ENCODE assay signal across 14 mouse cellular contexts in genomic region chr2:26580751-26581150, GRCm38 (mm10). TPM values are rescaled to one million over a fixed set of nuclear protein-coding genes. Genes with fewer than 3 reads are reported as not detected.
A peak's percentile ranks its signal among the peaks of the same experiment; 100 is the strongest.
DNase-seq lines count a peak whose midpoint lies in the region; ATAC-seq lines count a peak whose summit lies in the region.
"Had no signal": no experiment of that assay in that cellular context is flagged by ENCODE, and none has a peak within 500 bp of the region (broad histone marks: within the 10 kb centered on the region; RNA-seq: fewer than 3 reads in every experiment).

No protein-coding gene starts in this region.

- no peak for ATAC-seq in liver, embryonic 12.5 days
- ATAC-seq in liver, embryonic 11.5 days (replicated peaks; ENCODE audit: low FRiP score) = no peak
- ATAC-seq in heart, embryonic 15.5 days (replicated peaks; ENCODE audit: insufficient number of reproducible peaks, insufficient read depth, low FRiP score, low read depth) = no peak
- no peak for ATAC-seq in liver, embryonic 13.5 days (ENCODE audit: low read depth)
- ATAC-seq in hindbrain, embryonic 14.5 days (ENCODE audit: low FRiP score) = no peak
- ATAC-seq: intestine, postnatal 0 days had no signal

- 0 out of 2 replicates have a peak overlapping the region, but pooled peaks have one; percentile 37 for H3K27ac ChIP-seq in liver, embryonic 12.5 days
- no peak overlapping the region for H3K27ac ChIP-seq in liver, embryonic 11.5 days (ENCODE audit: low read depth, low read length)
- peak overlapping the region; percentile 54 for H3K27ac ChIP-seq in heart, embryonic 15.5 days
- H3K27ac ChIP-seq in liver, embryonic 13.5 days = no peak overlapping the region
- no peak overlapping the region for H3K27ac ChIP-seq in hindbrain, embryonic 14.5 days

- H3K4me3 ChIP-seq in liver, embryonic 12.5 days = no peak overlapping the region
- no peak overlapping the region for H3K4me3 ChIP-seq in liver, embryonic 11.5 days (ENCODE audit: low read depth, low read length)
- H3K4me3 ChIP-seq in heart, embryonic 15.5 days = no peak overlapping the region
- no peak overlapping the region for H3K4me3 ChIP-seq in liver, embryonic 13.5 days (replicated peaks)
- H3K4me3 ChIP-seq in hindbrain, embryonic 14.5 days (replicated peaks; ENCODE audit: low read length) = no peak overlapping the region

- no peaks in the 10 kb centered on the region for H3K9me3 ChIP-seq in liver, embryonic 12.5 days (replicated peaks)
- H3K9me3 ChIP-seq in liver, embryonic 11.5 days (ENCODE audit: control insufficient read depth, low read length) = no peaks in the 10 kb centered on the region
- H3K9me3 ChIP-seq in heart, embryonic 15.5 days (replicated peaks) = no peaks in the 10 kb centered on the region
- H3K9me3 ChIP-seq in liver, embryonic 13.5 days (replicated peaks) = no peaks in the 10 kb centered on the region
- H3K9me3 ChIP-seq in hindbrain, embryonic 14.5 days (ENCODE audit: control insufficient read depth, low read length) = no peaks in the 10 kb centered on the region

- no peak overlapping the region for H3K4me2 ChIP-seq in liver, embryonic 12.5 days
- H3K4me2 ChIP-seq in liver, embryonic 11.5 days = no peak overlapping the region
- no peak overlapping the region for H3K4me2 ChIP-seq in heart, embryonic 15.5 days
- H3K4me2 ChIP-seq in liver, embryonic 13.5 days = 0 out of 2 replicates have a peak overlapping the region, but pooled peaks have one; percentile 18
- H3K4me2 ChIP-seq in hindbrain, embryonic 14.5 days (replicated peaks) = no peak overlapping the region

- no peak overlapping the region for H3K9ac ChIP-seq in liver, embryonic 12.5 days
- no peak overlapping the region for H3K9ac ChIP-seq in liver, embryonic 11.5 days (ENCODE audit: low read depth, low read length)
- no peak overlapping the region for H3K9ac ChIP-seq in heart, embryonic 15.5 days
- no peak overlapping the region for H3K9ac ChIP-seq in liver, embryonic 13.5 days
- H3K9ac ChIP-seq in hindbrain, embryonic 14.5 days = no peak overlapping the region

- WGBS in liver, embryonic 12.5 days (ENCODE audit: insufficient replicate concordance) = 54% methylated on average over 5 of the region's 5 CpGs
- WGBS in liver, embryonic 11.5 days = 63% methylated on average over 5 of the region's 5 CpGs
- WGBS in heart, embryonic 15.5 days = 74% methylated on average over 5 of the region's 5 CpGs
- 78% methylated on average over 5 of the region's 5 CpGs for WGBS in liver, embryonic 13.5 days (ENCODE audit: insufficient replicate concordance)
- WGBS in hindbrain, embryonic 14.5 days = 93% methylated on average over 5 of the region's 5 CpGs

- H3K36me3 ChIP-seq in liver, embryonic 12.5 days = no peaks in the 10 kb centered on the region
- H3K36me3 ChIP-seq in liver, embryonic 11.5 days (ENCODE audit: control insufficient read depth, insufficient read depth, low read length) = no peaks in the 10 kb centered on the region
- H3K36me3 ChIP-seq in heart, embryonic 15.5 days = no peaks in the 10 kb centered on the region
- no peaks in the 10 kb centered on the region for H3K36me3 ChIP-seq in liver, embryonic 13.5 days
- H3K36me3 ChIP-seq in hindbrain, embryonic 14.5 days (replicated peaks; ENCODE audit: control insufficient read depth, insufficient read depth) = no peaks in the 10 kb centered on the region

- DNase-seq in adrenal gland, adult 2 months = peak; percentile 50
- no peak for DNase-seq in adrenal gland, postnatal 14 days
- no peak for DNase-seq in liver, embryonic 11.5 days (ENCODE audit: low spot score)
- no peak for DNase-seq in liver, embryonic 13.5 days
- no peak for DNase-seq in hindbrain, embryonic 14.5 days (ENCODE audit: low spot score)
- DNase-seq in layer of hippocampus, adult 9-10 months (ENCODE audit: low spot score) = no peak
- DNase-seq: cerebellum, postnatal 25 days; thymus, postnatal 4 days had no signal

- H3K4me1 ChIP-seq in liver, embryonic 12.5 days = peaks cover 73% of the 10 kb centered on the region
- H3K4me1 ChIP-seq in liver, embryonic 11.5 days (replicated peaks; ENCODE audit: control insufficient read depth, insufficient read depth, low read length) = peaks cover 47% of the 10 kb centered on the region
- peaks cover 27% of the 10 kb centered on the region for H3K4me1 ChIP-seq in heart, embryonic 15.5 days (replicated peaks)
- peaks cover 65% of the 10 kb centered on the region for H3K4me1 ChIP-seq in liver, embryonic 13.5 days (replicated peaks)
- no peaks in the 10 kb centered on the region for H3K4me1 ChIP-seq in hindbrain, embryonic 14.5 days (replicated peaks; ENCODE audit: control insufficient read depth, insufficient read depth, low read length)

- H3K27me3 ChIP-seq in liver, embryonic 12.5 days (replicated peaks) = peaks cover 13% of the 10 kb centered on the region
- no peaks in the 10 kb centered on the region for H3K27me3 ChIP-seq in liver, embryonic 11.5 days (replicated peaks; ENCODE audit: control insufficient read depth, insufficient read depth, low read length)
- H3K27me3 ChIP-seq in heart, embryonic 15.5 days = no peaks in the 10 kb centered on the region
- peaks cover 8% of the 10 kb centered on the region; the same call in 1 of the 2 replicates for H3K27me3 ChIP-seq in liver, embryonic 13.5 days
- no peaks in the 10 kb centered on the region for H3K27me3 ChIP-seq in hindbrain, embryonic 14.5 days (ENCODE audit: control insufficient read depth, insufficient read depth, low read length)

RNA-seq across cellular contexts. Expression of gene Egfl7, which starts 0.9 kb away (rescaled TPM):
- 100 to 1,000 TPM in 1 of 2 experiments, 10 to 100 TPM in 1; 71.2 to 146 TPM for total RNA-seq in adrenal gland, adult 2 months (2021)
- polyA plus RNA-seq in adrenal gland, adult 2 months (2012; rRNA removed) = 355 and 444 TPM in 2 replicates
- 217 and 247 TPM in 2 replicates for total RNA-seq in adrenal gland, postnatal 14 days (2021)
- 106 and 120 TPM in 2 replicates for polyA plus RNA-seq in liver, embryonic 12.5 days (2016; fragmentation: Nextera tagmentation; extraction: Ambion mirVana)
- polyA plus RNA-seq in liver, embryonic 11.5 days (2014; fragmentation: Nextera tagmentation; extraction: Ambion mirVana) = 161 and 181 TPM in 2 replicates
- 159 and 197 TPM in 2 replicates for polyA plus RNA-seq in heart, embryonic 15.5 days (2015; fragmentation: Nextera tagmentation; extraction: Ambion mirVana)
- 69.4 and 79.4 TPM in 2 replicates for polyA plus RNA-seq in liver, embryonic 13.5 days (2015; fragmentation: Nextera tagmentation; extraction: Ambion mirVana)
- polyA plus RNA-seq in hindbrain, embryonic 14.5 days (2014; fragmentation: Nextera tagmentation; extraction: Ambion mirVana) = 62.2 and 69.2 TPM in 2 replicates

RNA-seq across cellular contexts. Expression of gene Gm20532, which starts 5.7 kb away (rescaled TPM):
- total RNA-seq in adrenal gland, adult 2 months (2021) = not detected
- not detected in 2 replicates for polyA plus RNA-seq in adrenal gland, adult 2 months (2012; rRNA removed)
- not detected in 2 replicates for total RNA-seq in adrenal gland, postnatal 14 days (2021)
- not detected in 2 replicates for polyA plus RNA-seq in liver, embryonic 12.5 days (2016; fragmentation: Nextera tagmentation; extraction: Ambion mirVana)
- polyA plus RNA-seq in liver, embryonic 11.5 days (2014; fragmentation: Nextera tagmentation; extraction: Ambion mirVana) = not detected in 2 replicates
- polyA plus RNA-seq in heart, embryonic 15.5 days (2015; fragmentation: Nextera tagmentation; extraction: Ambion mirVana) = not detected in 2 replicates
- polyA plus RNA-seq in liver, embryonic 13.5 days (2015; fragmentation: Nextera tagmentation; extraction: Ambion mirVana) = not detected in 2 replicates
- not detected in 2 replicates for polyA plus RNA-seq in hindbrain, embryonic 14.5 days (2014; fragmentation: Nextera tagmentation; extraction: Ambion mirVana)
- total RNA-seq: ES-E14; hematopoietic stem cell, adult 5-6 weeks; left cerebral cortex, postnatal 14 days had no signal
- polyA plus RNA-seq: intestine, postnatal 0 days had no signal

RNA-seq across cellular contexts. Expression of gene Agpat2, which starts 23.5 kb away (rescaled TPM):
- 100 to 1,000 TPM; 469 to 591 TPM for total RNA-seq in adrenal gland, adult 2 months (2021)
- polyA plus RNA-seq in adrenal gland, adult 2 months (2012; rRNA removed) = 584 and 714 TPM in 2 replicates
- total RNA-seq in adrenal gland, postnatal 14 days (2021) = 271 and 405 TPM in 2 replicates
- polyA plus RNA-seq in liver, embryonic 12.5 days (2016; fragmentation: Nextera tagmentation; extraction: Ambion mirVana) = 26.7 and 28.7 TPM in 2 replicates
- 36.1 and 40.1 TPM in 2 replicates for polyA plus RNA-seq in liver, embryonic 11.5 days (2014; fragmentation: Nextera tagmentation; extraction: Ambion mirVana)
- 19.9 and 26.3 TPM in 2 replicates for polyA plus RNA-seq in heart, embryonic 15.5 days (2015; fragmentation: Nextera tagmentation; extraction: Ambion mirVana)
- 30.9 and 32.7 TPM in 2 replicates for polyA plus RNA-seq in liver, embryonic 13.5 days (2015; fragmentation: Nextera tagmentation; extraction: Ambion mirVana)
- polyA plus RNA-seq in hindbrain, embryonic 14.5 days (2014; fragmentation: Nextera tagmentation; extraction: Ambion mirVana) = 5.6 and 6.6 TPM in 2 replicates

RNA-seq across cellular contexts. Expression of gene Fam69b, which starts 47.5 kb away (rescaled TPM):
- 10 to 100 TPM in 1 of 2 experiments, 1 to 10 TPM in 1; 6.9 to 15.7 TPM for total RNA-seq in adrenal gland, adult 2 months (2021)
- polyA plus RNA-seq in adrenal gland, adult 2 months (2012; rRNA removed) = 21.8 and 33.4 TPM in 2 replicates
- total RNA-seq in adrenal gland, postnatal 14 days (2021) = 10.0 and 12.3 TPM in 2 replicates
- 4.6 and 5.5 TPM in 2 replicates for polyA plus RNA-seq in liver, embryonic 12.5 days (2016; fragmentation: Nextera tagmentation; extraction: Ambion mirVana)
- 10.5 and 11.1 TPM in 2 replicates for polyA plus RNA-seq in liver, embryonic 11.5 days (2014; fragmentation: Nextera tagmentation; extraction: Ambion mirVana)
- 12.2 and 18.0 TPM in 2 replicates for polyA plus RNA-seq in heart, embryonic 15.5 days (2015; fragmentation: Nextera tagmentation; extraction: Ambion mirVana)
- polyA plus RNA-seq in liver, embryonic 13.5 days (2015; fragmentation: Nextera tagmentation; extraction: Ambion mirVana) = 2.1 and 2.3 TPM in 2 replicates
- polyA plus RNA-seq in hindbrain, embryonic 14.5 days (2014; fragmentation: Nextera tagmentation; extraction: Ambion mirVana) = 128 and 136 TPM in 2 replicates

Comparison
In these comparisons a context has a peak if more than half of its experiments do, and no peak if none do; other contexts are left out.
1. H3K27ac ChIP-seq: peak in liver, embryonic 12.5 days (single experiment) and heart, embryonic 15.5 days (single experiment); none in liver, embryonic 11.5 days (single experiment), liver, embryonic 13.5 days (single experiment) and hindbrain, embryonic 14.5 days (single experiment).
2. RNA of gene Agpat2, which starts 23.5 kb away (polyA plus RNA-seq): 584 to 714 TPM in adrenal gland, adult 2 months; 36.1 to 40.1 TPM in liver, embryonic 11.5 days, 30.9 to 32.7 TPM in liver, embryonic 13.5 days, 26.7 to 28.7 TPM in liver, embryonic 12.5 days, 19.9 to 26.3 TPM in heart, embryonic 15.5 days and 5.6 to 6.6 TPM in hindbrain, embryonic 14.5 days; every median in the first group is over 10 times any median in the second.